Mouse (Mus musculus) heart, embryonic 11.5 days (tissue): ENCODE data around the gene Zbtb1. TPM values are rescaled to one million over a fixed set of nuclear protein-coding genes. Genes with fewer than 3 reads are reported as not detected.
A peak's percentile ranks its signal among the peaks of the same experiment; 100 is the strongest.

Experiments
- ATAC-seq: fragments of 200-750 bp; cut with Nextera tagmentation; replicated peaks from 2 replicates; pipeline ENCODE4 v1.8.0; 2017; ENCODE audit warnings: moderate library complexity; ENCODE audit not compliant: insufficient number of reproducible peaks, low FRiP score, low TSS enrichment
- H3K27ac ChIP-seq: fragments of 300-500 bp; sonication (generic); 2 replicates; pipeline ENCODE4 v1.5.1; 2014; ENCODE audit warnings: mild to moderate bottlenecking, low read depth, low read length
- H3K27me3 ChIP-seq: fragments of 300-500 bp; sonication (generic); 2 replicates; pipeline ENCODE4 v1.6.1; 2014; ENCODE audit warnings: mild to moderate bottlenecking, low read length, mixed read lengths; ENCODE audit not compliant: control insufficient read depth, insufficient read depth
- H3K36me3 ChIP-seq: fragments of 300-500 bp; sonication (generic); 2 replicates; pipeline ENCODE4 v1.6.1; 2014; ENCODE audit warnings: mild to moderate bottlenecking, low read length, moderate library complexity, mixed read lengths; ENCODE audit not compliant: control insufficient read depth, insufficient read depth
- H3K4me1 ChIP-seq: fragments of 300-500 bp; sonication (generic); 2 replicates; pipeline ENCODE4 v1.6.1; 2014; ENCODE audit warnings: low read length; ENCODE audit not compliant: control insufficient read depth, insufficient read depth
- H3K4me2 ChIP-seq: fragments of 300-500 bp; sonication (generic); 2 replicates; pipeline ENCODE4 v1.6.1; 2014; ENCODE audit warnings: mild to moderate bottlenecking, moderate library complexity
- H3K4me3 ChIP-seq: fragments of 300-500 bp; sonication (generic); 2 replicates; pipeline ENCODE4 v1.5.1; 2014; ENCODE audit warnings: low read depth, low read length
- H3K9ac ChIP-seq: fragments of 300-500 bp; sonication (generic); 2 replicates; pipeline ENCODE4 v1.6.1; 2014; ENCODE audit warnings: mild to moderate bottlenecking, low read depth, low read length, moderate library complexity
- H3K9me3 ChIP-seq: fragments of 300-500 bp; sonication (generic); replicated peaks from 2 replicates; pipeline ENCODE4 v1.6.1; 2016; ENCODE audit warnings: low read length; ENCODE audit not compliant: control insufficient read depth
- WGBS: fragments of 180-500 bp; shearing (Covaris S2); extraction: QIAGEN DNeasy Blood & Tissue Kit; methylation state at CpG from one replicate; pipeline ENCODE4 v1.1.7; 2014; ENCODE audit not compliant: insufficient replicate concordance; 5-methylcytosine and 5-hydroxymethylcytosine counted together
- polyA plus RNA-seq: library from polyadenylated mRNA; unstranded; fragments of >200 nt; fragmentation: Nextera tagmentation; extraction: Ambion mirVana; gene quantifications from 2 replicates; pipeline ENCODE4 v1.2.1, GENCODE M21; 2014

Gene Zbtb1
- polyA plus RNA-seq, 1 experiment from 2014 or later = 10.5 TPM

DNA sequence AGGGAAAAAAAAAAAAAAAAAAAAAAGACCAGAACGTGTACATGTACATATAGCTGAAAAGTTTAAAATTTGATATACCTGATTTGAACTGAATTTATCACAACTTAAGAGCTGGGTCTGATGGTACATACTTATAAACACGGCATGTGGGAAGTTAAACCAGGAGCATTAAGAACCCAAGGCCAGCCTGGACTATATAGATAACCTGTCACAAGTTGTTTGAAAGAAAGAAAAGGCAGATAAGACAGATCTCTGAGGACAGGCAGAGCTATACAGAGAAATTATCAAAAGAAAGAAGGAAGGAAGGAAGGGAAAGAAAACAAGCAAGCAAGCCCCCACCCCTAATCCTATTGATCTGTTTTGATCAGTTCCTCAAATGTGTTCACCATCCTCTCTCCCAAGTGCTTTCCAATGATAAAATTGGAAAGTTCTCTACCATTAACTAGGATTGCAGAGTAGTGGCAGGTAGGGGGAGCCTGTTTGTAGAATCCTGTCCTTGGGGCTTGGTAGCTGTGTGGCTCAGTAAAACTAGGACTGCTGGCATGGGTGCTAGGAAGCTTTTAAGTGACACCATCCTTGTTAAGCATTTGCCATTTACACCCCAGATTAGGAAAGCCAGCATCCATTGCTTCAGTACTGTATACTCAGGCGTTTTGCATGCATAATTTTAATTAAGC is 21.7 kb downstream of the Zbtb1 start:
- ATAC-seq = no peak
- 65% methylated on average over 3 of the region's 3 CpGs for WGBS
- H3K27ac ChIP-seq = 0 out of 2 replicates have a peak overlapping the region, but pooled peaks have one; percentile 10
- H3K4me3 ChIP-seq = no peak overlapping the region
- no peaks in the 10 kb centered on the region for H3K27me3 ChIP-seq
- H3K4me2 ChIP-seq = no peak overlapping the region
- H3K9me3 ChIP-seq = no peaks in the 10 kb centered on the region
- no peak overlapping the region for H3K9ac ChIP-seq
- no peaks in the 10 kb centered on the region for H3K36me3 ChIP-seq
- no peaks in the 10 kb centered on the region for H3K4me1 ChIP-seq

GRCm38 (mm10) chr12:76392979-76393378 is 22.9 kb downstream of the Zbtb1 start:
- Histone ChIP-seq H3K4me2 (no peak overlapping the region), H3K4me1 (no peaks in the 10 kb centered on the region), H3K27me3 (no peaks in the 10 kb centered on the region), H3K9ac (no peak overlapping the region), H3K27ac (no peak overlapping the region), H3K36me3 (no peaks in the 10 kb centered on the region), H3K4me3 (no peak overlapping the region), H3K9me3 (no peaks in the 10 kb centered on the region)
- 72% methylated on average over 5 of the region's 5 CpGs for WGBS
- ATAC-seq = no peak

DNA sequence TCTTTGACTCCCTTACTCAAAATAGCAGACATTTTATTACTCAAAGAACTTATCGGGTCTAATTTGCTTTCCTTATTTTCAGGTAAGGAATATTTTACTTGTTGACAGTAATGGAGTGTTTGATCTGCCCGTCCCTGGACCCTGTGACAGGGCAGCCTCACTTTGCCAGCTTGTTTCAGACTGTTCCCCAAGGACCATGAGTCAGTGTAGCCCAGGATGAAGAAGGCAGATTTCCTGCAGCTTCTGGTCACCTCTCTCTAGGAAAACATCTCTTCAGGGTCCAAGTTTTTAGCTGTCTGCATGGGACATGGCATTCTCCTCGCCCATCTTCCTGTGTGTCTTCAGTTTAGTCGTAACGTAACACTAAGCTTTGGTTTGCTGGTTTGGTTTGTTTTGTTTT is 27.2 kb downstream of the Zbtb1 start:
- no peak for ATAC-seq
- no peak overlapping the region for H3K4me2 ChIP-seq
- 88% methylated on average over 5 of the region's 5 CpGs for WGBS
- H3K36me3 ChIP-seq = no peaks in the 10 kb centered on the region
- H3K9ac ChIP-seq = no peak overlapping the region
- no peak overlapping the region for H3K4me3 ChIP-seq
- no peaks in the 10 kb centered on the region for H3K27me3 ChIP-seq
- 0 out of 2 replicates have a peak, but pooled peaks cover 2% of the 10 kb centered on the region for H3K4me1 ChIP-seq
- no peak overlapping the region for H3K27ac ChIP-seq
- no peaks in the 10 kb centered on the region for H3K9me3 ChIP-seq

DNA sequence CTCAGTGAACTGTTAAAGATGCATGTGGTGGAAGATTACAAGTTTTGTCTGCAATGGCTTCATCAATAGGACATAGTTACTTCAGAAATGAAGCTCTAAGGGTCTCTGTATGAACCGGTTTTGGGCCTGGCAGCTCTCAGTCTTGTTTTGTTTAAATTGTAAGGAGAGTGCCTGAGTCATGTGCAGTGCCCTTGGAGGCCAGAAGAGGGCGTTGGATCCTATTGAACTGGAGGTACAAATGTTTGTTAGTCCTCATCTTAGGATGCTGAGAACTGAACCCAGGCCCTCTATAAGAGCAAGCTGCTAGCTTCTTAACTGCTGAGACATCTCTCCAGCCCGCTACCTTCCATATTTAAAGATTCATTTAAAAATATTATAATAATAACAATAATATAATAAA is 31.6 kb downstream of the Zbtb1 start:
- no peak overlapping the region for H3K4me2 ChIP-seq
- no peaks in the 10 kb centered on the region for H3K9me3 ChIP-seq
- no peak overlapping the region for H3K27ac ChIP-seq
- no peak overlapping the region for H3K9ac ChIP-seq
- H3K36me3 ChIP-seq = no peaks in the 10 kb centered on the region
- H3K4me3 ChIP-seq = no peak overlapping the region
- peaks cover 18% of the 10 kb centered on the region for H3K27me3 ChIP-seq
- peaks cover 24% of the 10 kb centered on the region for H3K4me1 ChIP-seq
- ATAC-seq = no peak
- WGBS = 50% methylated on average over 3 of the region's 3 CpGs

DNA sequence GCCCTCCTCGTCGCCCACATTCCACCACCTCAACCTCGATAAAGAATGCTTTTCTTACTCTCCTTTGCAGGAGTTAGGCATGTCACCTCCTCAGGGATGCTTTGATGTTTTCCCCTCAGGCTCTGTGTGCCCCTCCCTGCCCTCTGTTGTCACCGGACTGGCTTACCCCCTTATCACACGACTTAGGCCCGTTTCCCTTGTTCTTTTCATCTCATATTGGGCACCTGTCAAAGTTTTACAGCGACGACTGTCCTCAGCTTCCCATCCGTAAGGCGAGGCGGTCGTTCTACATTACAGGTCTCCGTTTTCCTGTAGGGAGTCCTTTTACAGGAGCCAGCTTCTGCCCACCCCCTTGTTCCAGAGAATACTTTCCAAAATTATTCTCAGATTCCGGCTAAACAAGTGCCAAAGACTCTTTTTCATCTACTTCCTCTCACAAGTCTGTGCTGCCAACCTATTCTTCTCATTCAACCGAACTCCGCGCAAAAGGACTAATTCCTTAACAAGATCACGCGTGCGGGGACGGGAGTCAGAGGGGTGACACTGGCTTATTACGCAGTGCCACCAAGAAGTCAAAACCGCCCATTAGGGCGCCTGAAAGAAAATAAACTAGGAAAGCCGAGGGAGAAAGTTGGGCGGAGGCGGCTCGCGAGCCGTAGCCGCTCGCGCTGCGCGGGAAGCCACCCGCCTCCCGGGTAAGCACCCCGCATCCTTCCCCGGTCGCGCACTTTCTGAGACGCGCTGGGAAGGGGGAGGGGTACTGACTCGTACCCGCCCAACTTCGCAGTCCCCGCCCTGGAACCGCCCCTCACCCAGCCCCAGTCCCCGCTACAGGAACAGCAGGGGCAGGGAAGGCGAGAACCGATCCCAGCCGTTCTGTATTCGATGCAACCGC is 33.2 kb downstream of the Zbtb1 start:
- Histone ChIP-seq H3K4me2 (peak overlapping the region; percentile 90), H3K27ac (peak overlapping the region; percentile 96), H3K36me3 (no peaks in the 10 kb centered on the region), H3K4me1 (peaks cover 24% of the 10 kb centered on the region), H3K9me3 (no peaks in the 10 kb centered on the region), H3K4me3 (peak overlapping the region; percentile 70), H3K9ac (peak overlapping the region; percentile 88), H3K27me3 (peaks cover 24% of the 10 kb centered on the region)
- WGBS = 1% methylated on average over 54 of the region's 54 CpGs
- ATAC-seq = peak; percentile 90

GRCm38 (mm10) chr12:76403886-76404537 is 33.9 kb downstream of the Zbtb1 start, which contains the start of gene Hspa2:
Hspa2 (plus strand) TSS chr12:76404176.
- under 1% methylated on average over 54 of the region's 54 CpGs for WGBS
- H3K4me3 ChIP-seq = peak within 1 kb of the TSS; percentile 70
- H3K27me3 ChIP-seq = peaks cover 24% of the 10 kb centered on the region
- peak within 1 kb of the TSS; percentile 88 for H3K9ac ChIP-seq
- H3K27ac ChIP-seq = peak within 1 kb of the TSS; percentile 96
- peak within 1 kb of the TSS; percentile 91 for H3K4me2 ChIP-seq
- H3K4me1 ChIP-seq = peaks cover 22% of the 10 kb centered on the region
- ATAC-seq = peak; percentile 97
- no peaks in the 10 kb centered on the region for H3K36me3 ChIP-seq
- no peaks in the 10 kb centered on the region for H3K9me3 ChIP-seq

DNA sequence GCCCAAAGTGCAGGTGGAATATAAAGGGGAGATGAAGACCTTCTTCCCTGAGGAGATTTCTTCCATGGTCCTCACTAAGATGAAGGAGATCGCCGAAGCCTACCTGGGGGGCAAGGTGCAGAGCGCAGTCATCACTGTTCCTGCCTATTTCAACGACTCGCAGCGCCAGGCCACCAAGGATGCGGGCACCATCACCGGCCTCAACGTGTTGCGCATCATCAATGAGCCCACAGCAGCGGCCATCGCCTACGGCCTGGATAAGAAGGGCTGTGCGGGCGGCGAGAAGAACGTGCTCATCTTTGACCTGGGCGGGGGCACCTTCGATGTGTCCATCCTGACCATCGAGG is 34.7 kb downstream of the Zbtb1 start:
- Histone ChIP-seq H3K9ac (peak overlapping the region; percentile 60; the same call in 1 of the 2 replicates), H3K27me3 (peaks cover 24% of the 10 kb centered on the region), H3K36me3 (no peaks in the 10 kb centered on the region), H3K4me2 (peak overlapping the region; percentile 91), H3K4me3 (peak overlapping the region; percentile 70), H3K4me1 (peaks cover 22% of the 10 kb centered on the region), H3K9me3 (no peaks in the 10 kb centered on the region), H3K27ac (no peak overlapping the region)
- WGBS = 10% methylated on average over 20 of the region's 20 CpGs
- ATAC-seq = no peak

GRCm38 (mm10) chr12:76405183-76405970 is 35.3 kb downstream of the Zbtb1 start:
- ATAC-seq = no peak
- Histone ChIP-seq H3K4me3 (peak overlapping the region; percentile 70), H3K27ac (no peak overlapping the region), H3K27me3 (peaks cover 24% of the 10 kb centered on the region), H3K4me2 (peak overlapping the region; percentile 91), H3K9ac (peak overlapping the region; percentile 60), H3K4me1 (peaks cover 22% of the 10 kb centered on the region), H3K36me3 (no peaks in the 10 kb centered on the region), H3K9me3 (no peaks in the 10 kb centered on the region)
- WGBS = 4% methylated on average over 64 of the region's 64 CpGs
